Mouse (Mus musculus): ENCODE measurements at regions not wholly inside any gene's neighbourhood (a gene's known extent, or its start where the extent isn't known, plus 50 kb on each side); places are given as distances from the start of the nearest gene placed in this dataset.

DNA sequence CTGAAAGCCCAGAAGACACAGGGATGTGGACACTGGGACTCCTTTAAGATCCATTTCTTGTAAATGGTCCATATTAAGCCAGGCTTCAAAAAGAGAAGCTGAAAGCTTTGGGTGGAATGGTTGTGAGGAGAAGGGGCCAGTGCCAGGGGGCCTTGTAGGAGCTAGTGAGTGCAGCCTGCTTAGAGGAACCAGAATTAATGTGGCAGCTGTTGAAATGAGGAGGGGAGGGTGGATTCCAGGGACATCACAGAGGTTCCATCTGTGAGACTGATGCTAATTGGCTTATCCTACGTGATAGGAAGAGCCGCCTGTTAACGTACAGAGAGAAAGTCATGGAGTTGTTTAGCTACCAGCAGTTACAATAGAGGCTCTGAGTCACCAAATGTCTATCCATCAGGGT is 407.6 kb downstream of the Nedd1 start:
- Histone ChIP-seq H3K9me3 (ENCODE audit: control insufficient read depth, insufficient read depth, low read depth, low read length) (no peaks in the 10 kb centered on the region), H3K4me3 (ENCODE audit: insufficient read depth in 1 of 2, low read depth in 1 of 2, low read length in 2 of 2, poor library complexity in 1 of 2, severe bottlenecking in 1 of 2) (no peak overlapping the region), H3K27ac (ENCODE audit: insufficient read depth, low read depth, low read length, poor library complexity, severe bottlenecking) (no peak overlapping the region), H3K9ac (ENCODE audit: insufficient read depth, low read depth, low read length, poor library complexity, severe bottlenecking) (no peak overlapping the region), H3K36me3 (ENCODE audit: control insufficient read depth, insufficient read depth, low read length, poor library complexity, severe bottlenecking) (no peaks in the 10 kb centered on the region), H3K4me1 (ENCODE audit: control insufficient read depth in 2 of 2, insufficient read depth in 2 of 2, low read length in 2 of 2, poor library complexity in 1 of 2) (no peaks in the 10 kb centered on the region)
- TF ChIP-seq HCFC1 (IDR thresholded peaks at IDR 0.05; ENCODE audit: borderline replicate concordance, insufficient read depth, low read length), result no peak
- TF ChIP-seq CHD2 (IDR thresholded peaks at IDR 0.05; ENCODE audit: low read depth, low read length), result no peak
- TF ChIP-seq ZC3H11A (IDR thresholded peaks at IDR 0.05; ENCODE audit: borderline replicate concordance, low read depth, low read length), result no peak
- TF ChIP-seq MAFK (IDR thresholded peaks at IDR 0.05; ENCODE audit: insufficient read depth, low read depth, low read length), result no peak
- TF ChIP-seq ZNF384 (IDR thresholded peaks at IDR 0.05; ENCODE audit: low read depth, low read length), result no peak
- in situ Hi-C loops (cut with MboI; ENCODE audit: low sequenced_read_pairs in 2 of 2, unreplicated experiment in 2 of 2), result no loop called here
- DNase-seq (ENCODE audit: low read depth, low spot score), result no peak

DNA sequence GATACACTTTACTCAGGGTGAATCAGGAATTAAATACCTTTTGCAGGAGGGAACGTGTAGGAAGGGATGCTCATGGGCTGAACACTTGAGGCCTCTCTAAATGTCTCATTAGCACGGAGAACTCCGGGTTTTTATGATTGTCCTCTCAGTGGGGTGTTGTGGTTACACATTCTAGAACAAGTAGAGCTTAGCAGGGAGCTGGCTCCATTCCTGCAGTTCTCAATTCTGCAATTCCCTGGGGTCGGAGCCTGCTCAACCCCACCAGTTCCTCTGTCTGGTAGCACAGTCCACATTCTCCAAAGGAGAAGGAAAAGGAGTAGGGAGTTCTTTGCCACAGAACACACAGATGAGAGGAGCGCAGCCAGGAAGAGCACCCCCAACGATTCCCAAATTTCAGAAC is 409.9 kb downstream of the Nedd1 start:
- Histone ChIP-seq H3K4me3 (ENCODE audit: insufficient read depth in 1 of 2, low read depth in 1 of 2, low read length in 2 of 2, poor library complexity in 1 of 2, severe bottlenecking in 1 of 2) (no peak overlapping the region), H3K27ac (ENCODE audit: insufficient read depth, low read depth, low read length, poor library complexity, severe bottlenecking) (no peak overlapping the region), H3K9ac (ENCODE audit: insufficient read depth, low read depth, low read length, poor library complexity, severe bottlenecking) (no peak overlapping the region), H3K9me3 (ENCODE audit: control insufficient read depth, insufficient read depth, low read depth, low read length) (no peaks in the 10 kb centered on the region), H3K36me3 (ENCODE audit: control insufficient read depth, insufficient read depth, low read length, poor library complexity, severe bottlenecking) (no peaks in the 10 kb centered on the region), H3K4me1 (ENCODE audit: control insufficient read depth in 2 of 2, insufficient read depth in 2 of 2, low read length in 2 of 2, poor library complexity in 1 of 2) (no peaks in the 10 kb centered on the region)
- TF ChIP-seq ZC3H11A (IDR thresholded peaks at IDR 0.05; ENCODE audit: borderline replicate concordance, low read depth, low read length), result no peak
- in situ Hi-C loops (cut with MboI; ENCODE audit: low sequenced_read_pairs in 2 of 2, unreplicated experiment in 2 of 2), result no loop called here
- DNase-seq (ENCODE audit: low read depth, low spot score), result no peak

- Histone ChIP-seq H3K4me3 (ENCODE audit: insufficient read depth in 1 of 2, low read depth in 1 of 2, low read length in 2 of 2, poor library complexity in 1 of 2, severe bottlenecking in 1 of 2) (no peak overlapping the region), H3K9me3 (ENCODE audit: control insufficient read depth, insufficient read depth, low read depth, low read length) (no peaks in the 10 kb centered on the region), H3K9ac (ENCODE audit: insufficient read depth, low read depth, low read length, poor library complexity, severe bottlenecking) (no peak overlapping the region), H3K36me3 (ENCODE audit: control insufficient read depth, insufficient read depth, low read length, poor library complexity, severe bottlenecking) (no peaks in the 10 kb centered on the region), H3K27ac (ENCODE audit: insufficient read depth, low read depth, low read length, poor library complexity, severe bottlenecking) (no peak overlapping the region), H3K4me1 (ENCODE audit: control insufficient read depth in 2 of 2, insufficient read depth in 2 of 2, low read length in 2 of 2, poor library complexity in 1 of 2) (no peaks in the 10 kb centered on the region)
- in situ Hi-C loops (cut with MboI; ENCODE audit: low sequenced_read_pairs in 2 of 2, unreplicated experiment in 2 of 2), result no loop called here
- no peak for TF ChIP-seq ZC3H11A (IDR thresholded peaks at IDR 0.05; ENCODE audit: borderline replicate concordance, low read depth, low read length)
- no peak for TF ChIP-seq CHD2 (IDR thresholded peaks at IDR 0.05; ENCODE audit: low read depth, low read length)
- TF ChIP-seq HCFC1 (IDR thresholded peaks at IDR 0.05; ENCODE audit: borderline replicate concordance, insufficient read depth, low read length), result no peak
- TF ChIP-seq MAFK (IDR thresholded peaks at IDR 0.05; ENCODE audit: insufficient read depth, low read depth, low read length), result no peak
- no peak for TF ChIP-seq ZNF384 (IDR thresholded peaks at IDR 0.05; ENCODE audit: low read depth, low read length)
- no peak for DNase-seq (ENCODE audit: low read depth, low spot score)
Observed at GRCm38 (mm10) chr10:92308643-92309042, 413.6 kb downstream of the Nedd1 start.

DNA sequence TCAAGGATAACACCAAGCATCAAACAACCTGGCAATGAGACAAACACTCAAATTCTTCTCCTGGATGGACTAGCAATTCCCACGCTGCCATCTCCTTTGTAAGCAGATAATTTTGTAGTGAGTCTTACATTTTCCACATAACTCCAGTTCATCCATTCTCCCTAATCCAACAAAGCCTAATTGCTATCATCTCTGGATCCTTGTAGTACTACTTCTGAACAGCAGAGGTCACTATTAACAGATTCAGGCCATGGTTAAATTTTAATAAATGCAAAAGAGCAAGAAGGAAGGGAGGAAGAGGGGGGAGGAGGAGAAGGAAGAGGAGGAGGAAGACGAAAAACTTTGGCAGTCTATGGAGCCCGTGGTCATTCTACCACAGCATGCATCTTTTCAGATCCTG is 414.4 kb downstream of the Nedd1 start:
- Histone ChIP-seq H3K9ac (ENCODE audit: insufficient read depth, low read depth, low read length, poor library complexity, severe bottlenecking) (no peak overlapping the region), H3K4me1 (ENCODE audit: control insufficient read depth in 2 of 2, insufficient read depth in 2 of 2, low read length in 2 of 2, poor library complexity in 1 of 2) (no peaks in the 10 kb centered on the region), H3K27ac (ENCODE audit: insufficient read depth, low read depth, low read length, poor library complexity, severe bottlenecking) (no peak overlapping the region), H3K9me3 (ENCODE audit: control insufficient read depth, insufficient read depth, low read depth, low read length) (no peaks in the 10 kb centered on the region), H3K36me3 (ENCODE audit: control insufficient read depth, insufficient read depth, low read length, poor library complexity, severe bottlenecking) (no peaks in the 10 kb centered on the region), H3K4me3 (ENCODE audit: insufficient read depth in 1 of 2, low read depth in 1 of 2, low read length in 2 of 2, poor library complexity in 1 of 2, severe bottlenecking in 1 of 2) (no peak overlapping the region)
- DNase-seq (ENCODE audit: low read depth, low spot score), result no peak
- in situ Hi-C loops (cut with MboI; ENCODE audit: low sequenced_read_pairs in 2 of 2, unreplicated experiment in 2 of 2), result no loop called here
- TF ChIP-seq MAFK (IDR thresholded peaks at IDR 0.05; ENCODE audit: insufficient read depth, low read depth, low read length), result no peak
- no peak for TF ChIP-seq ZC3H11A (IDR thresholded peaks at IDR 0.05; ENCODE audit: borderline replicate concordance, low read depth, low read length)
- no peak for TF ChIP-seq CHD2 (IDR thresholded peaks at IDR 0.05; ENCODE audit: low read depth, low read length)
- TF ChIP-seq ZNF384 (IDR thresholded peaks at IDR 0.05; ENCODE audit: low read depth, low read length), result no peak
- TF ChIP-seq HCFC1 (IDR thresholded peaks at IDR 0.05; ENCODE audit: borderline replicate concordance, insufficient read depth, low read length), result no peak

- DNase-seq (ENCODE audit: low read depth, low spot score), result no peak
- Histone ChIP-seq H3K4me3 (ENCODE audit: insufficient read depth in 1 of 2, low read depth in 1 of 2, low read length in 2 of 2, poor library complexity in 1 of 2, severe bottlenecking in 1 of 2) (no peak overlapping the region), H3K9ac (ENCODE audit: insufficient read depth, low read depth, low read length, poor library complexity, severe bottlenecking) (no peak overlapping the region), H3K27ac (ENCODE audit: insufficient read depth, low read depth, low read length, poor library complexity, severe bottlenecking) (no peak overlapping the region), H3K9me3 (ENCODE audit: control insufficient read depth, insufficient read depth, low read depth, low read length) (no peaks in the 10 kb centered on the region), H3K36me3 (ENCODE audit: control insufficient read depth, insufficient read depth, low read length, poor library complexity, severe bottlenecking) (no peaks in the 10 kb centered on the region), H3K4me1 (ENCODE audit: control insufficient read depth in 2 of 2, insufficient read depth in 2 of 2, low read length in 2 of 2, poor library complexity in 1 of 2) (no peaks in the 10 kb centered on the region)
- in situ Hi-C loops (cut with MboI; ENCODE audit: low sequenced_read_pairs in 2 of 2, unreplicated experiment in 2 of 2), result no loop called here
- TF ChIP-seq ZNF384 (IDR thresholded peaks at IDR 0.05; ENCODE audit: low read depth, low read length) (no peak), MAFK (IDR thresholded peaks at IDR 0.05; ENCODE audit: insufficient read depth, low read depth, low read length) (no peak), CHD2 (IDR thresholded peaks at IDR 0.05; ENCODE audit: low read depth, low read length) (no peak), ZC3H11A (IDR thresholded peaks at IDR 0.05; ENCODE audit: borderline replicate concordance, low read depth, low read length) (no peak), HCFC1 (IDR thresholded peaks at IDR 0.05; ENCODE audit: borderline replicate concordance, insufficient read depth, low read length) (no peak)
Observed at GRCm38 (mm10) chr10:92298693-92299092, 423.5 kb downstream of the Nedd1 start.

Data from ES-E14 (cell line).